Mouse (Mus musculus) cerebral cortex, adult 2 months (tissue): ENCODE data around the gene Zfp790.

ENCODE experiments used
- WGBS: fragments of 180-500 bp; shearing (Covaris S2); methylation state at CpG from one replicate; pipeline ENCODE4 v1.1.7; 2018; 5-methylcytosine and 5-hydroxymethylcytosine counted together

Gene Zfp790

DNA sequence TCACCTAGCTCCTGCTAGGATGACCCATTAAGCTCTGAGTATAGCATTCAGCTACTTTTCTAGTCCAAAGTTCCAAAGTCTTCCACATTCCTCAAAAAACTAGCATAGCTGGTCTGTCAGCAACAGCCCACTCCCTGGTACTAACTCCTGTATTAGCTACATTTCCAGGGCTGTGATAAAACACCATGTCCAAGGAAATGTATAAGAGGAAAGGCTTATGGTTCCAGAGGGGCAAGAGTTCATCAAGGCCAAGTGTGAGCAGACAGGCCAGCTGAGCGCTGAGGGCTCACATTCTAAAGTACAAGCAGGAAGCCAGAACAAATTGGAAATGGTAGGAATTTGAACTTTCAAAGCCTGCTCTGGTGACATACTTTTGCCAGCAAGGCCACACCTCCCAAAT, 26.2 kb downstream of the Zfp790 start:
- WGBS: 95% methylated on average over 1 of the region's 1 CpGs

DNA sequence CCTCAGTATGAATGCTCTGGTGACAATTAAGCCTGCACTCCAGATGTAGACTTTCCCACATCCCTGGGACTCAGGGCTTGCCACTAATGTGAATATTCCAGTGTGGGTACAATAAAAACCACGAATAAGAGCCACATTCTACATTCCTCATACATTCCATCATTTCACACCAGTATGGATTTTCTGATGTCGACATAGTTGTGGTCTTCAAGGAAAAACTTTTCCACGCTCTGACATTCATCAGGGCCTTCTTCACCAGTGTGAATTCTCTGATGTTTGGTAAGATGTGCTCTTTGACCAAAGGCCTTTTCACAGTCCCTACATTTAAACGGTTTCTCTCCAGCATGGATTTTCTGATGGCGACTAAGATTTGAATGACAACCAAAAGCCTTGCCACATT, 28.7 kb downstream of the Zfp790 start:
- WGBS: 90% methylated on average over 5 of the region's 5 CpGs

- WGBS: 35% methylated on average over 9 of the region's 9 CpGs
Observed at GRCm38 (mm10) chr7:29852831-29853218, 36.9 kb downstream of the Zfp790 start.

DNA sequence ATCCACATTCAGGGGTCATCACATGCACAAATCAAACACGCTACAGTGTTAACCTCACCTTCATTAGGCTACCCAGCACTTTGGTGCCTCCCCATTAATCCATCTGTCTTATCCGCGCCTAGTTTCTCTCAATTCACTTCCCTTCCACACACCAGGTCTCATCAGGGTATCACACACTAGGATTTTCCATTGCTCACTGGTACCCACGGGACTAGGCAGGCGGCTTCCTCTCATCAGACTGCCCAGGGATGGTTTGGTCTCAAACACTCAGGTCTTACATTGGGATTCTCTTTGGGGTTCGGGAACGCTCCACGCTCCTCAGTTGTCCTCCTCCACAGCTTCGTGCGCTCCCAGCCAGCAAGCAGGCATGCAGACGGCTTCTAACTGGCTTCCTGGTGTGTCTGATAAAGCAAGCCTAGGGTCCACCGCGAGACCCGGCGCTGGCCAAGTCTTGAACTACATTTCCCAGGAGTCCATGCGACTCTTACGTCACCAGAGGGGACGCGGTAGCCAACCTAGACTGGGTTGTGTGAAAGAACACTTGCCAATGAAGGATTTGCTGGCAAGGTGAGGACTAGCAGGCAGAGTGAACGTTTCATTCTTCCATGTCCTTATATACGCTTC, 37.4 kb downstream of the Zfp790 start, which contains the start of gene Zfp940:
Gene Zfp940, minus strand, starts transcription at position 451 of the 624 bp plus-strand sequence.
- under 1% methylated on average over 21 of the region's 21 CpGs for WGBS

GRCm38 (mm10) chr7:29859532-29860517, 43.9 kb downstream of the Zfp790 start, which contains the start of gene Zfp420:
Gene Zfp420, plus strand, starts transcription at chr7:29859979.
- 2% methylated on average over 32 of the region's 32 CpGs for WGBS

- WGBS: 83% methylated on average over 7 of the region's 7 CpGs
Observed at GRCm38 (mm10) chr7:29861660-29862059, 45.7 kb downstream of the Zfp790 start.

- WGBS: 97% methylated on average over 10 of the region's 10 CpGs
Observed at GRCm38 (mm10) chr7:29874256-29874655, 58.3 kb downstream of the Zfp790 start.

DNA sequence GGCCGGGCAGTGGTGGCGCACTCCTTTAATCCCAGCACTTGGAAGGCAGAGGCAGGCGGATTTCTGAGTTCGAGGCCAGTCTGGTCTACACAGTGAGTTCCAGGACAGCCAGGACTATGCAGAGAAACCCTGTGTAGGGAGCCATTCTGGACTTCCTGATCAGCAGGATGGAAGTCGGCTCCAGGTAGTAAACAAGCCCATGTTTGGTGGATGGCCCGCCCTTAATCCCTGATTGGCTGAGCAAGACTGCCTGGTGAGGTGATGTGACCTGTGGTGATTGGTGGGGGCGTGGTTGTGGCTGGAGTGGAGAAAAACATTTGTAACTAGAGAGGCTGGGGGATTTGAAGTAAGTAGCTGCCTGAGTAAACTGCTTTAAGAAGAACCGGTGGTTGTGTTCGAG, 61.6 kb downstream of the Zfp790 start:
- WGBS: 92% methylated on average over 9 of the region's 9 CpGs

DNA sequence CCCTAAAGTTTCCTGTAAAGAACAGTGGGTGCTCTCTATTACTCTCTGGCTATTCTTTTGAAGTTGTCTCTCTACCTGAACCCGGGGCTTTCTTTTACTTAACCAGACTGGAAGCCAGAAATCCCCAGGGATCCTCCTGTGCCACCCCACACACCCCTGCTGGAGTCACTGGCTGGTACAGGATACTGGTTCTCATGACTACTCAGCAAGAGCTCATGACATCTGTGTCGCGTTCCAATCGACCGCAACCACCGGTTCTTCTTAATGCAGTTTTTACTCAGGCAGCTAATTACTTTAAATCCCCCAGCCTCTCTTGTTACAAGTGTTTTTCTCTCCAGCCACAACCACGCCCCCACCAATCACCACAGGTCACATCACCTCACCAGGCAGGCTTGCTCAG, 64.1 kb downstream of the Zfp790 start:
- 55% methylated on average over 7 of the region's 7 CpGs for WGBS
